ENCODE assay signal across 16 mouse cellular contexts in genomic region chr19:10959978-10960346, GRCm38 (mm10). TPM values are rescaled to one million over a fixed set of nuclear protein-coding genes. Genes with fewer than 3 reads are reported as not detected.
DNase-seq lines count a peak whose midpoint lies in the region; ATAC-seq lines count a peak whose summit lies in the region.
"Had no signal": no experiment of that assay in that cellular context is flagged by ENCODE, and none has a peak within 500 bp of the region (broad histone marks: within the 10 kb centered on the region; RNA-seq: fewer than 3 reads in every experiment).

No protein-coding gene starts in this region.

- no peak overlapping the region for H3K4me2 ChIP-seq in heart, embryonic 11.5 days
- no peak overlapping the region for H3K4me2 ChIP-seq in neural tube, embryonic 11.5 days (ENCODE audit: low read depth)
- H3K4me2 ChIP-seq in midbrain, embryonic 12.5 days (replicated peaks) = peak overlapping the region; percentile 29
- H3K4me2 ChIP-seq: forebrain, embryonic 15.5 days; liver, embryonic 13.5 days had no signal

- intact Hi-C loops in heart, postnatal 10 days (cut with DNase I) = loop anchor here (2.0 kb wide), 4 partner anchors 51 to 295 kb away; no protein-coding TSS in a partner anchor

- no peaks in the 10 kb centered on the region for H3K27me3 ChIP-seq in heart, embryonic 11.5 days (ENCODE audit: control insufficient read depth, insufficient read depth, low read length)
- H3K27me3 ChIP-seq in neural tube, embryonic 11.5 days (ENCODE audit: control insufficient read depth, insufficient read depth, low read length) = no peaks in the 10 kb centered on the region
- H3K27me3 ChIP-seq in midbrain, embryonic 12.5 days = peaks cover 12% of the 10 kb centered on the region; the same call in 1 of the 2 replicates
- H3K27me3 ChIP-seq: forebrain, embryonic 15.5 days had no signal

- WGBS in heart, embryonic 11.5 days (ENCODE audit: insufficient replicate concordance) = 43% methylated on average over 12 of the region's 12 CpGs
- 51% methylated on average over 12 of the region's 12 CpGs for WGBS in neural tube, embryonic 11.5 days
- 47% methylated on average over 12 of the region's 12 CpGs for WGBS in midbrain, embryonic 12.5 days

- no peak overlapping the region for H3K4me3 ChIP-seq in heart, embryonic 11.5 days (ENCODE audit: low read depth, low read length)
- no peak overlapping the region for H3K4me3 ChIP-seq in neural tube, embryonic 11.5 days (ENCODE audit: low read depth, low read length)
- no peak overlapping the region for H3K4me3 ChIP-seq in midbrain, embryonic 12.5 days
- H3K4me3 ChIP-seq: forebrain, embryonic 15.5 days; liver, embryonic 13.5 days; myocyte had no signal

- H3K27ac ChIP-seq in heart, embryonic 11.5 days (ENCODE audit: low read depth, low read length) = no peak overlapping the region
- no peak overlapping the region for H3K27ac ChIP-seq in neural tube, embryonic 11.5 days (ENCODE audit: low read depth, low read length)
- H3K27ac ChIP-seq in midbrain, embryonic 12.5 days (replicated peaks) = no peak overlapping the region
- H3K27ac ChIP-seq: forebrain, embryonic 15.5 days; liver, embryonic 13.5 days had no signal

- no peak for DNase-seq in heart, postnatal 10 days
- DNase-seq in neural tube, embryonic 11.5 days (ENCODE audit: low spot score) = no peak
- no peak for DNase-seq in neural tube, embryonic 10.5 days (ENCODE audit: extremely low spot score, low spot score)
- no peak for DNase-seq in cerebellum, adult 9-11 months
- DNase-seq in layer of hippocampus, postnatal 10 days (ENCODE audit: low spot score in 2 of 2) = no peak

- peak overlapping the region; percentile 22; the same call in 1 of the 2 replicates for H3K9ac ChIP-seq in heart, embryonic 11.5 days (ENCODE audit: low read depth, low read length)
- no peak overlapping the region for H3K9ac ChIP-seq in neural tube, embryonic 11.5 days (ENCODE audit: low read length)
- H3K9ac ChIP-seq in midbrain, embryonic 12.5 days (replicated peaks) = 0 out of 2 replicates have a peak overlapping the region, but pooled peaks have one; percentile 20
- H3K9ac ChIP-seq: forebrain, embryonic 15.5 days; liver, embryonic 13.5 days had no signal

- no peak for ATAC-seq in heart, embryonic 11.5 days (replicated peaks; ENCODE audit: insufficient number of reproducible peaks, low FRiP score, low TSS enrichment)
- ATAC-seq in neural tube, embryonic 11.5 days (ENCODE audit: insufficient read depth, low FRiP score, low TSS enrichment) = 0 out of 2 replicates have a peak, but pooled peaks have one; percentile 6
- no peak for ATAC-seq in midbrain, embryonic 12.5 days (ENCODE audit: low FRiP score, low read depth)

- no peaks in the 10 kb centered on the region for H3K36me3 ChIP-seq in heart, embryonic 11.5 days (ENCODE audit: control insufficient read depth, insufficient read depth, low read length)
- H3K36me3 ChIP-seq in neural tube, embryonic 11.5 days (ENCODE audit: control insufficient read depth, insufficient read depth, low read length) = no peaks in the 10 kb centered on the region
- H3K36me3 ChIP-seq in midbrain, embryonic 12.5 days = no peaks in the 10 kb centered on the region
- H3K36me3 ChIP-seq: forebrain, embryonic 15.5 days; liver, embryonic 13.5 days had no signal

- H3K4me1 ChIP-seq in heart, embryonic 11.5 days (ENCODE audit: control insufficient read depth, insufficient read depth, low read length) = no peaks in the 10 kb centered on the region
- H3K4me1 ChIP-seq in neural tube, embryonic 11.5 days (ENCODE audit: control insufficient read depth, insufficient read depth, low read length) = no peaks in the 10 kb centered on the region
- peaks cover 5% of the 10 kb centered on the region; the same call in 1 of the 2 replicates for H3K4me1 ChIP-seq in midbrain, embryonic 12.5 days
- H3K4me1 ChIP-seq: forebrain, embryonic 15.5 days; liver, embryonic 13.5 days had no signal

- no peaks in the 10 kb centered on the region for H3K9me3 ChIP-seq in heart, embryonic 11.5 days (replicated peaks; ENCODE audit: control insufficient read depth, low read length)
- no peaks in the 10 kb centered on the region for H3K9me3 ChIP-seq in neural tube, embryonic 11.5 days (ENCODE audit: control insufficient read depth, low read length)
- no peaks in the 10 kb centered on the region for H3K9me3 ChIP-seq in midbrain, embryonic 12.5 days
- H3K9me3 ChIP-seq: forebrain, embryonic 15.5 days; liver, embryonic 13.5 days had no signal

RNA-seq across cellular contexts. Expression of gene Ccdc86, which starts 10.9 kb away (rescaled TPM):
- polyA plus RNA-seq in heart, embryonic 11.5 days (2014; fragmentation: Nextera tagmentation; extraction: Ambion mirVana) = 17.7 and 18.9 TPM in 2 replicates
- 1 to 10 TPM; 7.5 to 7.9 TPM for total RNA-seq in heart, postnatal 10 days (2021)
- polyA plus RNA-seq in neural tube, embryonic 11.5 days (2014; fragmentation: Nextera tagmentation; extraction: Ambion mirVana) = 23.4 and 24.1 TPM in 2 replicates
- 21.6 and 23.7 TPM in 2 replicates for polyA plus RNA-seq in midbrain, embryonic 12.5 days (2016; fragmentation: Nextera tagmentation; extraction: Ambion mirVana)
- total RNA-seq in layer of hippocampus, postnatal 10 days (2021) = 1 to 10 TPM; 9.3 to 9.9 TPM

RNA-seq across cellular contexts. Expression of gene Ms4a10, which starts 14.5 kb away (rescaled TPM):
- polyA plus RNA-seq in heart, embryonic 11.5 days (2014; fragmentation: Nextera tagmentation; extraction: Ambion mirVana) = not detected in 2 replicates
- total RNA-seq in heart, postnatal 10 days (2021) = not detected
- polyA plus RNA-seq in neural tube, embryonic 11.5 days (2014; fragmentation: Nextera tagmentation; extraction: Ambion mirVana) = not detected in 2 replicates
- not detected in 2 replicates for polyA plus RNA-seq in midbrain, embryonic 12.5 days (2016; fragmentation: Nextera tagmentation; extraction: Ambion mirVana)
- not detected for total RNA-seq in layer of hippocampus, postnatal 10 days (2021)
- total RNA-seq: gastrocnemius, adult 8-10 months; heart, adult 8-10 months; heart, postnatal 36 days; left cerebral cortex, postnatal 10 days had no signal
- polyA plus RNA-seq: embryonic facial prominence, embryonic 11.5 days; forebrain, embryonic 15.5 days; liver, embryonic 13.5 days had no signal

RNA-seq across cellular contexts. Expression of gene Ptgdr2, which starts 23.0 kb away (rescaled TPM):
- 0.27 TPM in 2 replicates for polyA plus RNA-seq in heart, embryonic 11.5 days (2014; fragmentation: Nextera tagmentation; extraction: Ambion mirVana)
- total RNA-seq in heart, postnatal 10 days (2021) = under 1 TPM; 0.15 to 0.22 TPM
- not detected in 2 replicates for polyA plus RNA-seq in neural tube, embryonic 11.5 days (2014; fragmentation: Nextera tagmentation; extraction: Ambion mirVana)
- 0.09 and 0.12 TPM in 2 replicates for polyA plus RNA-seq in midbrain, embryonic 12.5 days (2016; fragmentation: Nextera tagmentation; extraction: Ambion mirVana)
- total RNA-seq in layer of hippocampus, postnatal 10 days (2021) = under 1 TPM; 0.29 to 0.39 TPM
- total RNA-seq: adrenal gland, postnatal 10 days; gastrocnemius, adult 8-10 months had no signal
- polyA plus RNA-seq: embryonic facial prominence, embryonic 11.5 days; liver, embryonic 13.5 days had no signal

RNA-seq across cellular contexts. Expression of gene Ms4a15, which starts 33.1 kb away (rescaled TPM):
- 0.17 TPM in 1 of 2 replicates, not detected in the other for polyA plus RNA-seq in heart, embryonic 11.5 days (2014; fragmentation: Nextera tagmentation; extraction: Ambion mirVana)
- not detected for total RNA-seq in heart, postnatal 10 days (2021)
- polyA plus RNA-seq in neural tube, embryonic 11.5 days (2014; fragmentation: Nextera tagmentation; extraction: Ambion mirVana) = not detected in 2 replicates
- not detected in 2 replicates for polyA plus RNA-seq in midbrain, embryonic 12.5 days (2016; fragmentation: Nextera tagmentation; extraction: Ambion mirVana)
- total RNA-seq in layer of hippocampus, postnatal 10 days (2021) = not detected
- total RNA-seq: adrenal gland, postnatal 10 days; gastrocnemius, adult 8-10 months; heart, adult 8-10 months; heart, postnatal 36 days; left cerebral cortex, postnatal 10 days had no signal
- polyA plus RNA-seq: embryonic facial prominence, embryonic 11.5 days; liver, embryonic 13.5 days; myocyte had no signal

RNA-seq across cellular contexts. Expression of gene Zp1, which starts 39.5 kb away (rescaled TPM):
- not detected in 2 replicates for polyA plus RNA-seq in heart, embryonic 11.5 days (2014; fragmentation: Nextera tagmentation; extraction: Ambion mirVana)
- total RNA-seq in heart, postnatal 10 days (2021) = not detected
- polyA plus RNA-seq in neural tube, embryonic 11.5 days (2014; fragmentation: Nextera tagmentation; extraction: Ambion mirVana) = not detected in 2 replicates
- polyA plus RNA-seq in midbrain, embryonic 12.5 days (2016; fragmentation: Nextera tagmentation; extraction: Ambion mirVana) = 0.38 TPM in 1 of 2 replicates, not detected in the other
- not detected for total RNA-seq in layer of hippocampus, postnatal 10 days (2021)
- total RNA-seq: adrenal gland, postnatal 10 days; gastrocnemius, adult 8-10 months; heart, adult 8-10 months; heart, postnatal 36 days; left cerebral cortex, postnatal 10 days had no signal
- polyA plus RNA-seq: embryonic facial prominence, embryonic 11.5 days; liver, embryonic 13.5 days had no signal
